Mouse (Mus musculus): ENCODE measurements at regions not wholly inside any gene's neighbourhood (a gene's known extent, or its start where the extent isn't known, plus 50 kb on each side); places are given as distances from the start of the nearest gene placed in this dataset.

DNA sequence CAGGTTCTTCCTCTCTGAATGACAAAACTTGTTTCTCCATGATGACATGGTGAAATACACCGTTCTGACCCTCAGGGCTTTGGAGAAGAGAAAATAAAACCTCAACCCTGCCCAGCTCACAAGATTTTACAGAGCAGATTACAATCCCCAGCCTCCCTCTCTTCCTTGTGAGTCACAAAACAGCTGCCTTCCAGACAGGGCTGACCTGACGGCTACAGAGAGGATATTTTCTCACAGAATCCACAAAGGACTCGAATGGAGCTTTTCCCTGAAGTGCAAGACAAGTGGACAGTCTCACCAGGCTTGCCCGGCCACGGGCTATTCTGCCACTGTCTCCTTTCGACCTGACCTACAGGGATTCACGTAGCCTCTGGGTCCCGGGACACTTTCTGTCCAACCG, 318.8 kb downstream of the Sox9 start:
- no peak for DNase-seq
- no peak overlapping the region for H3K27ac ChIP-seq (ENCODE audit: insufficient read depth, low read length)
- H3K27me3 ChIP-seq (ENCODE audit: control insufficient read depth, insufficient read depth, low read length) = no peaks in the 10 kb centered on the region
- H3K4me1 ChIP-seq (ENCODE audit: control insufficient read depth, insufficient read depth, low read length) = peaks cover 4% of the 10 kb centered on the region; the same call in 1 of the 2 replicates
- WGBS = 75% methylated on average over 9 of the region's 9 CpGs
- TF ChIP-seq CTCF (IDR thresholded peaks at IDR 0.05; ENCODE audit: borderline replicate concordance, insufficient read depth, low read depth, low read length) = no peak
- TF ChIP-seq POLR2A (IDR thresholded peaks at IDR 0.05; ENCODE audit: borderline replicate concordance, insufficient read depth, low read length) = no peak
- no peak overlapping the region for H3K4me3 ChIP-seq (replicated peaks; ENCODE audit: insufficient read depth, low read depth, low read length)

DNA sequence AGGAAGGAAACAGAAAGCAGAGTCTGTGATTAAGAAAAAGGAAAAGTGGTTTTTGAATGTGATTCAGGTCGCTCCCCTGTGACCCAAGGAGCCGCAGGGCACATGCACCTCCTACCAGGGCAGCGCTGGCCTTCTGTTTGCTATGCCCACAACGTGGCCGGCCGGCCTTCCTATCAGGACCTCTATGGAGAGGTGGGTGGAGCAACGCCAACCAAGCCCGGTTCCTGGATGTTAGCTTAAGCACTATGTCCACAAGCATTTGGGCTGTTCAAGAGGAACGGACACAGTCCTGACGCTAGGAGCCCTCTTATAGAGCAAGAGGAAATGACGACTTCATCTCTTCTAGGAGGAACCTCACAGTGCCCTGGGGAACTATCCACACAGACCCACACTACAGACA, 319.5 kb downstream of the Sox9 start:
- no peaks in the 10 kb centered on the region for H3K27me3 ChIP-seq (ENCODE audit: control insufficient read depth, insufficient read depth, low read length)
- H3K4me3 ChIP-seq (replicated peaks; ENCODE audit: insufficient read depth, low read depth, low read length) = no peak overlapping the region
- no peak overlapping the region for H3K27ac ChIP-seq (ENCODE audit: insufficient read depth, low read length)
- no peak for DNase-seq
- H3K4me1 ChIP-seq (ENCODE audit: control insufficient read depth, insufficient read depth, low read length) = peaks cover 7% of the 10 kb centered on the region; the same call in 1 of the 2 replicates
- WGBS = 60% methylated on average over 11 of the region's 11 CpGs
- no peak for TF ChIP-seq POLR2A (IDR thresholded peaks at IDR 0.05; ENCODE audit: borderline replicate concordance, insufficient read depth, low read length)
- no peak for TF ChIP-seq CTCF (IDR thresholded peaks at IDR 0.05; ENCODE audit: borderline replicate concordance, insufficient read depth, low read depth, low read length)

DNA sequence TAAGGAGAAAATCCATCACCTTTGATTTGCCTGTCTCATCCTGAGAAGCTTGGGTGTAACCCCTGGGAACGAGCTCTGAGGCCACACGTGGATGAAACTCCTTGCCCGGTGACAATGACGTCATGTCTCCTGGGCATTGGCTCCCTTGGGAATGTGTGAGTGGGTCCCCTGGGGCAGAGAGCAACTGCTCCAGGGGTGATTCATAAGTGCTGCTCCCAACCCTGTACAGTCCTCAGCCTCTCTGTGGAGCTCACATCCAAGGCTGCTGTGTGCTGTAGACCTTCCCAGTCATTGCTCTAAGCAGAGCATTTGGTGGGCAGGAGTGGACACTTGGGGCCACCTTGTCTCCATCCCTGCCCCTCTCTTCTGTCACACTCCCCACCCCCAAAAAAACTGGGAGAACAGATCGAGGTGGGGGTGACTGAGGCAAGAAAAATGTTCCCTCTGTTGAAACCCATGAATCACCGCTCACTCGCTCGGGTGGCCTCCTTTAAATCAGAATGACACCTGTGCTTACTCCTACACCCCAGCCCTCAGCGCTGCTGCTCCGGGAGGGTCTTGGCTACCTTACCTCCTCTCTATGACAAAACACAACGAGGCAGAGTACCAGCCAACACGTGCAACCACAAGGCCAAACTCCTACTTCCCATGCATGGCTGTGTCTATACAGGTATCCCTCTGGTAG, 321.3 kb downstream of the Sox9 start:
- TF ChIP-seq POLR2A (IDR thresholded peaks at IDR 0.05; ENCODE audit: borderline replicate concordance, insufficient read depth, low read length) (no peak), CTCF (IDR thresholded peaks at IDR 0.05; ENCODE audit: borderline replicate concordance, insufficient read depth, low read depth, low read length) (no peak)
- Histone ChIP-seq H3K4me1 (ENCODE audit: control insufficient read depth, insufficient read depth, low read length) (peaks cover 10% of the 10 kb centered on the region; the same call in 1 of the 2 replicates), H3K4me3 (replicated peaks; ENCODE audit: insufficient read depth, low read depth, low read length) (no peak overlapping the region), H3K27me3 (ENCODE audit: control insufficient read depth, insufficient read depth, low read length) (no peaks in the 10 kb centered on the region), H3K27ac (ENCODE audit: insufficient read depth, low read length) (no peak overlapping the region)
- 76% methylated on average over 12 of the region's 12 CpGs for WGBS
- DNase-seq = no peak

DNA sequence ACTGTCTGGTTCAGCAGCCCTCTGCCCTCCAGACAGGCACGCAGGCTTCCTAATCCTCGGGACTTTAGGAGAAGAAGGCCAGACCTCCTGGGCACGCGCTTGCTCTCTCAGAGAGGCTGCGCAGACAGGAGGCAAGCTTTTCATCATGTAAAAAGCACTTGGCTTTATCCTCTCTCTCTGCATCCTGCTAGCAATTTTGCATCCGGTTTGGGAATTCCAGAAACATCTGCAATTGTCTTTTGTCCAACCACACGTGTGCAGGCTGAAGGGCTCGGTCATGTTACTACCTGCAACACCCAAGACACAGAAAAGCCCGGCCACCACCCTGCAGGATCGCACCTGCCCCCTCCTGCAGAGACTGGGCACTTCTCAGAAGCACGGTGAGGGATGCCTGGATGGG, 323.3 kb downstream of the Sox9 start:
- H3K4me3 ChIP-seq (replicated peaks; ENCODE audit: insufficient read depth, low read depth, low read length) = no peak overlapping the region
- DNase-seq = no peak
- peaks cover 10% of the 10 kb centered on the region; the same call in 1 of the 2 replicates for H3K4me1 ChIP-seq (ENCODE audit: control insufficient read depth, insufficient read depth, low read length)
- WGBS = 43% methylated on average over 11 of the region's 11 CpGs
- TF ChIP-seq CTCF (IDR thresholded peaks at IDR 0.05; ENCODE audit: borderline replicate concordance, insufficient read depth, low read depth, low read length) (no peak), POLR2A (IDR thresholded peaks at IDR 0.05; ENCODE audit: borderline replicate concordance, insufficient read depth, low read length) (no peak)
- no peaks in the 10 kb centered on the region for H3K27me3 ChIP-seq (ENCODE audit: control insufficient read depth, insufficient read depth, low read length)
- H3K27ac ChIP-seq (ENCODE audit: insufficient read depth, low read length) = no peak overlapping the region

DNA sequence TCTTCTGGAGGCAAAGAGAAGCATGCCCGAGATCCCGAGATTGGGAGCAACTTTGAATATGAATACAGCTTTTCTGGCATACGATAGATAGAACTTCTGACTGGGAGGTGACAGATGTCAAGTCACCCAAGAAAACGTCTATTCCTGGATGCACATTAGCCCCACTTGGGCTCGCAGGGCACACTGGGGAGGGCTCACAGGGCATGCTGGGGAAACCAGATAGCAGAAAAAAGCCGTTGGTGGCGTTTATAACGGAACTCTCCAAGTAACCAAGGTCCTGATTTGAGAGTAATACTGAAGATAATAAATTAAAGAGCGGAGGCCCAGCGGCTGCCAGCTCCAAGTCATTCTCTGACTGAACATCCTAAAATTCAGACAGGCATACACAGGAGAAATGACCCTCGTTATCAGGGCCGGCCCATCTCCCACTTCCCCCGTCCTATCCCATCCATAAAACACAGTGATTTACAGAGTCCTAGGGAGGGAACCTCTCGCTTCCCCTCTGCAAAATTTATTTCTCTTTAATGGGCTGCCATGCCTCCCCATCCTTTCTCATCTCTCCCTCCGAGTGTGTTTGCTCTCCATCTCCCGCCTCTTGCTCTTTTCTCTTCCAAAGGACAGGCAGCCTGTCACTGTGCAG, 325.3 kb downstream of the Sox9 start:
- Histone ChIP-seq H3K27ac (ENCODE audit: insufficient read depth, low read length) (no peak overlapping the region), H3K4me1 (ENCODE audit: control insufficient read depth, insufficient read depth, low read length) (peaks cover 10% of the 10 kb centered on the region; the same call in 1 of the 2 replicates), H3K27me3 (ENCODE audit: control insufficient read depth, insufficient read depth, low read length) (no peaks in the 10 kb centered on the region), H3K4me3 (replicated peaks; ENCODE audit: insufficient read depth, low read depth, low read length) (no peak overlapping the region)
- TF ChIP-seq POLR2A (IDR thresholded peaks at IDR 0.05; ENCODE audit: borderline replicate concordance, insufficient read depth, low read length) = no peak
- TF ChIP-seq CTCF (IDR thresholded peaks at IDR 0.05; ENCODE audit: borderline replicate concordance, insufficient read depth, low read depth, low read length) = no peak
- WGBS = 72% methylated on average over 16 of the region's 16 CpGs
- DNase-seq = no peak

DNA sequence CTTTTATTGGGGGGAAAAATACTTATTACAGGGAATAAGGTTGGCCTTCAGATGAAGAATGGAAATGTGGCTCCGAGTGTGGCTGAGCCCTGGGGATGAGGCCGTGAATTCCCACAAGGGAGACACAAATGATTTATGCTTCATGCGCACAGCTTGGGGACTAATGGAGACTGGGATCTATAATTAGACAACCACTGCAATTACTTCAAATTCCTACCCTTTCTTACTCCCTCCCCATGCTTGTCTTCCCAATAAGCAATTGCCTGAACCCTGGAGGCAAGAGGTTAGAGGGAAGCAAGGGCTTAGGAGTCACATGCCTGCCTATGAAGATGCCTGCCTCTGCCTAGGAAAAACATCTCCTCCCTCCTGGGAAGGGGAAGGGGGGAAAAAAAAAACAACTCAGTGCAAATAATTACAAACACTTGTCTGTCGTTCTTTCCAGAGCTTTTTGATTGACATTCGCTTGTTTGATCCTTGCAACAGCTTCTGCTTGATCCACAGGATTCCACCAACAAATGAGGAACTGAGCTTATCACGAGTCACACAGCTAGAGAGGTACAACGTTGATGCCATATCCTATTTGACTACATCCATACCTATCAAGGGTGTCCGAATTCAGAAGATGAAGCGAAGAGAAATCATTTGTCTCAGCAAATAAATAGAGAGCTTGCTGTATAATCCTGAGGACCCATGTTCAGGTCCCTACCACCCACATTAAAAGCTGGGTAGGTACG, 326.1 kb downstream of the Sox9 start:
- Histone ChIP-seq H3K27me3 (ENCODE audit: control insufficient read depth, insufficient read depth, low read length) (no peaks in the 10 kb centered on the region), H3K27ac (ENCODE audit: insufficient read depth, low read length) (no peak overlapping the region), H3K4me3 (replicated peaks; ENCODE audit: insufficient read depth, low read depth, low read length) (no peak overlapping the region), H3K4me1 (ENCODE audit: control insufficient read depth, insufficient read depth, low read length) (peaks cover 10% of the 10 kb centered on the region; the same call in 1 of the 2 replicates)
- TF ChIP-seq POLR2A (IDR thresholded peaks at IDR 0.05; ENCODE audit: borderline replicate concordance, insufficient read depth, low read length) = no peak
- TF ChIP-seq CTCF (IDR thresholded peaks at IDR 0.05; ENCODE audit: borderline replicate concordance, insufficient read depth, low read depth, low read length) = no peak
- no peak for DNase-seq
- 86% methylated on average over 10 of the region's 10 CpGs for WGBS

DNA sequence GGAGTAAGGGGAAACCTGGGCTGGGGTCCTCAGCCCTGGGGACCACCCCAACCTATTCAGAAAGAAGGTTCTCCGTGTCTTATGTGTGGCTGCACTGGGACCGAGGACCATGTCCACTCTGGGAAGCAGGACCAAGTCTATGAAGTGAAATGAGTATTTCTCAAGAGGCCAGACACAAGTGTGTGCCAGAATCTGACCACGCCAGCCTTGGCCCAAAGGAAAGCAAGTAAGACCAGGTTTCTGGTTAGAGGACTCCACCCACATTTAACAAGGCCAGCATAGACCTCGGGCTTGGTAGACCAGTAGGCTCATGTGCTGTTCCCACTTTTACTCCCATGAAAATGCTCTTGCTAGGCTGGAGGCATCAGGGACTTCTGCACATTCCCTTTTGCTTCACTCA, 327.1 kb downstream of the Sox9 start:
- DNase-seq = no peak
- Histone ChIP-seq H3K4me3 (replicated peaks; ENCODE audit: insufficient read depth, low read depth, low read length) (no peak overlapping the region), H3K27ac (ENCODE audit: insufficient read depth, low read length) (no peak overlapping the region), H3K27me3 (ENCODE audit: control insufficient read depth, insufficient read depth, low read length) (no peaks in the 10 kb centered on the region), H3K4me1 (ENCODE audit: control insufficient read depth, insufficient read depth, low read length) (peaks cover 10% of the 10 kb centered on the region)
- WGBS = 91% methylated on average over 4 of the region's 4 CpGs
- TF ChIP-seq CTCF (IDR thresholded peaks at IDR 0.05; ENCODE audit: borderline replicate concordance, insufficient read depth, low read depth, low read length) = no peak
- TF ChIP-seq POLR2A (IDR thresholded peaks at IDR 0.05; ENCODE audit: borderline replicate concordance, insufficient read depth, low read length) = no peak

All from cerebellum, adult 2 months (tissue).